Mouse (Mus musculus): Measurements from ENCODE around the gene Nat10.

The Nat10 gene

GRCm38 (mm10) chr2:103690828-103691227, 70.2 kb downstream of the Nat10 start:
- no peak for DNase-seq (ENCODE audit: low spot score in 2 of 2)

- no peak for DNase-seq (ENCODE audit: low spot score in 2 of 2)
Measured at GRCm38 (mm10) chr2:103690425-103690824, 70.6 kb downstream of the Nat10 start.

GRCm38 (mm10) chr2:103687888-103688287, 73.2 kb downstream of the Nat10 start:
- no peak for DNase-seq (ENCODE audit: low spot score in 2 of 2)

- DNase-seq (ENCODE audit: low spot score in 2 of 2): no peak
Measured at GRCm38 (mm10) chr2:103687143-103687542, 73.9 kb downstream of the Nat10 start.

GRCm38 (mm10) chr2:103685581-103685980, 75.5 kb downstream of the Nat10 start:
- no peak for DNase-seq (ENCODE audit: low spot score in 2 of 2)

- DNase-seq (ENCODE audit: low spot score in 2 of 2): no peak
Measured at GRCm38 (mm10) chr2:103684926-103685577, 76.0 kb downstream of the Nat10 start.

- no peak for DNase-seq (ENCODE audit: low spot score in 2 of 2)
Measured at GRCm38 (mm10) chr2:103684431-103684830, 76.6 kb downstream of the Nat10 start.

GRCm38 (mm10) chr2:103682927-103683442, 78.1 kb downstream of the Nat10 start:
- no peak for DNase-seq (ENCODE audit: low spot score in 2 of 2)

GRCm38 (mm10) chr2:103682261-103682722, 78.8 kb downstream of the Nat10 start:
- DNase-seq (ENCODE audit: low spot score in 2 of 2): peak in 1 of 2 experiments; percentile 20

- no peak for DNase-seq (ENCODE audit: low spot score in 2 of 2)
Measured at GRCm38 (mm10) chr2:103681149-103681548, 79.9 kb downstream of the Nat10 start.

- no peak for DNase-seq (ENCODE audit: low spot score in 2 of 2)
Measured at GRCm38 (mm10) chr2:103680364-103681110, 80.5 kb downstream of the Nat10 start.

GRCm38 (mm10) chr2:103678433-103678832, 82.6 kb downstream of the Nat10 start:
- no peak for DNase-seq (ENCODE audit: low spot score in 2 of 2)

- DNase-seq (ENCODE audit: low spot score in 2 of 2): no peak
Measured at GRCm38 (mm10) chr2:103677614-103678369, 83.3 kb downstream of the Nat10 start.

GRCm38 (mm10) chr2:103676808-103677207, 84.3 kb downstream of the Nat10 start:
- no peak for DNase-seq (ENCODE audit: low spot score in 2 of 2)

GRCm38 (mm10) chr2:103675391-103675790, 85.7 kb downstream of the Nat10 start:
- no peak for DNase-seq (ENCODE audit: low spot score in 2 of 2)

GRCm38 (mm10) chr2:103673609-103674008, 87.5 kb downstream of the Nat10 start:
- DNase-seq (ENCODE audit: low spot score in 2 of 2): no peak

- no peak for DNase-seq (ENCODE audit: low spot score in 2 of 2)
Measured at GRCm38 (mm10) chr2:103672573-103673119, 88.4 kb downstream of the Nat10 start.

Data from spleen, postnatal 14 days (tissue).